Mouse (Mus musculus): ENCODE data around the gene Dmd. TPM values are rescaled to one million over a fixed set of nuclear protein-coding genes. Genes with fewer than 3 reads are reported as not detected.

The Dmd gene
- total and polyA plus RNA-seq, 3 experiments = not detected

- no peaks in the 10 kb centered on the region for H3K4me1 ChIP-seq (ENCODE audit: control insufficient read depth in 1 of 2, insufficient read depth in 2 of 2, low read length in 2 of 2)
- no peak overlapping the region for H3K4me3 ChIP-seq (ENCODE audit: control insufficient read depth in 1 of 2, insufficient read depth in 1 of 2, low read depth in 2 of 2, low read length in 2 of 2)
- H3K9ac ChIP-seq (ENCODE audit: control insufficient read depth, low read depth, low read length, poor library complexity, severe bottlenecking) = no peak overlapping the region
- no peaks in the 10 kb centered on the region for H3K36me3 ChIP-seq (ENCODE audit: control insufficient read depth in 1 of 2, insufficient read depth in 2 of 2, low read length in 2 of 2)
- H3K27me3 ChIP-seq (ENCODE audit: control insufficient read depth in 1 of 2, insufficient read depth in 2 of 2, low read length in 2 of 2) = no peaks in the 10 kb centered on the region
- TF ChIP-seq USF2 (IDR thresholded peaks at IDR 0.05; ENCODE audit: borderline replicate concordance in 1 of 2, insufficient read depth in 1 of 2, low read depth in 1 of 2, low read length in 2 of 2) (no peak), RCOR1 (IDR thresholded peaks at IDR 0.05; ENCODE audit: low read depth, low read length) (no peak), RAD21 (IDR thresholded peaks at IDR 0.05; ENCODE audit: low read depth, low read length) (no peak), MYB (IDR thresholded peaks at IDR 0.05; ENCODE audit: low read depth, low read length) (no peak), POLR2AphosphoS2 (IDR thresholded peaks at IDR 0.05; ENCODE audit: low read length) (no peak), MAZ (IDR thresholded peaks at IDR 0.05; ENCODE audit: low read depth, low read length) (no peak), JUND (IDR thresholded peaks at IDR 0.05; ENCODE audit: low read depth, low read length) (no peak)
- H3K27ac ChIP-seq (ENCODE audit: control insufficient read depth, low read depth, low read length) = no peak overlapping the region
- DNase-seq (ENCODE audit: low read depth, low spot score) = no peak
- H3K79me2 ChIP-seq (ENCODE audit: control insufficient read depth, insufficient read depth, low read length, poor library complexity) = no peaks in the 10 kb centered on the region
- H3K9me3 ChIP-seq (replicated peaks; ENCODE audit: insufficient read depth, low read length) = no peaks in the 10 kb centered on the region
Measured at GRCm38 (mm10) chrX:83116171-83116876, 167.7 kb downstream of the Dmd start.

- no peaks in the 10 kb centered on the region for H3K27me3 ChIP-seq (ENCODE audit: control insufficient read depth in 1 of 2, insufficient read depth in 2 of 2, low read length in 2 of 2)
- H3K9me3 ChIP-seq (replicated peaks; ENCODE audit: insufficient read depth, low read length) = no peaks in the 10 kb centered on the region
- H3K4me3 ChIP-seq (ENCODE audit: control insufficient read depth in 1 of 2, insufficient read depth in 1 of 2, low read depth in 2 of 2, low read length in 2 of 2) = no peak overlapping the region
- TF ChIP-seq NELFE (IDR thresholded peaks at IDR 0.05; ENCODE audit: low read depth, low read length) = no peak
- TF ChIP-seq MAFK (IDR thresholded peaks at IDR 0.05; ENCODE audit: borderline replicate concordance, low read depth, low read length) = no peak
- TF ChIP-seq BHLHE40 (IDR thresholded peaks at IDR 0.05; ENCODE audit: borderline replicate concordance, low read depth, low read length) = no peak
- TF ChIP-seq RAD21 (IDR thresholded peaks at IDR 0.05; ENCODE audit: low read depth, low read length) = no peak
- no peak for TF ChIP-seq SIN3A (IDR thresholded peaks at IDR 0.05; ENCODE audit: low read length)
- no peak for TF ChIP-seq TAL1 (IDR thresholded peaks at IDR 0.05; ENCODE audit: low read length)
- no peak for TF ChIP-seq ELF1 (IDR thresholded peaks at IDR 0.05; ENCODE audit: low read depth, low read length)
- no peak for TF ChIP-seq ZC3H11A (IDR thresholded peaks at IDR 0.05; ENCODE audit: low read depth, low read length)
- no peak for TF ChIP-seq POLR2AphosphoS2 (IDR thresholded peaks at IDR 0.05; ENCODE audit: low read length)
- TF ChIP-seq MXI1 (IDR thresholded peaks at IDR 0.05; ENCODE audit: low read depth, low read length) = no peak
- TF ChIP-seq ETS1 (IDR thresholded peaks at IDR 0.05; ENCODE audit: low read depth, low read length) = no peak
- no peak for TF ChIP-seq NRF1 (IDR thresholded peaks at IDR 0.05; ENCODE audit: insufficient read depth, low read depth, low read length, poor library complexity, severe bottlenecking)
- TF ChIP-seq E2F4 (IDR thresholded peaks at IDR 0.05; ENCODE audit: borderline replicate concordance, low read depth, low read length) = no peak
- no peak for TF ChIP-seq ZNF384 (IDR thresholded peaks at IDR 0.05; ENCODE audit: low read depth, low read length)
- TF ChIP-seq ZMIZ1 (IDR thresholded peaks at IDR 0.05; ENCODE audit: low read depth, low read length) = no peak
- TF ChIP-seq KAT2A (conservative IDR thresholded peaks at IDR 0.05; ENCODE audit: low read depth, low read length) = no peak
- no peak for TF ChIP-seq CHD1 (IDR thresholded peaks at IDR 0.05; ENCODE audit: low read depth, low read length)
- no peak for DNase-seq (ENCODE audit: low read depth, low spot score)
- H3K27ac ChIP-seq (ENCODE audit: control insufficient read depth, low read depth, low read length) = no peak overlapping the region
- no peaks in the 10 kb centered on the region for H3K4me1 ChIP-seq (ENCODE audit: control insufficient read depth in 1 of 2, insufficient read depth in 2 of 2, low read length in 2 of 2)
- no peaks in the 10 kb centered on the region for H3K36me3 ChIP-seq (ENCODE audit: control insufficient read depth in 1 of 2, insufficient read depth in 2 of 2, low read length in 2 of 2)
- no peaks in the 10 kb centered on the region for H3K79me2 ChIP-seq (ENCODE audit: control insufficient read depth, insufficient read depth, low read length, poor library complexity)
- H3K9ac ChIP-seq (ENCODE audit: control insufficient read depth, low read depth, low read length, poor library complexity, severe bottlenecking) = no peak overlapping the region
Measured at GRCm38 (mm10) chrX:83117198-83117597, 168.5 kb downstream of the Dmd start.
